Mouse (Mus musculus): ENCODE measurements around the gene Mea1.
A peak's percentile ranks its signal among the peaks of the same experiment; 100 is the strongest.

Gene Mea1

DNA sequence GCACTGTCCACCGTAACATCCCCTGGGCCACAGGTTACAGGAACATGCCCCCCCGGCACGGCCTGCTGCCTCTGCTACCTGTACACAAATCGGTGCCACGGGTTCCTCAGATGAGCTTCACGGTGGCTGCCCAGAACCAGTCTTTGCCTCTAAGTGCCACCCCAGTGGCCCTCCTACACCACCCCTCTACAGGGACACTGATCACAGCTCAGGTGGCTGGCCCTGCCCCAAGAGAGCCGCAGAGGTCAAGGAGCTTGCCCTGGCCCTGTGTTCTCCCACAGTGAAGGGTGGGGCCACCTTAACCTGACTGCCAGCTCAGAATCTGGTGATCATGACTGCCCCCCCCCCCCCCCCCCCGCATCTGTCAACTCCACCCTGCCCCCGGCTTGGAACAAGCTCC is at the start of gene Mea1:
TSS of gene Mea1 (plus strand) at position 378 of the 400 bp plus-strand sequence.
- no peak for DNase-seq

DNA sequence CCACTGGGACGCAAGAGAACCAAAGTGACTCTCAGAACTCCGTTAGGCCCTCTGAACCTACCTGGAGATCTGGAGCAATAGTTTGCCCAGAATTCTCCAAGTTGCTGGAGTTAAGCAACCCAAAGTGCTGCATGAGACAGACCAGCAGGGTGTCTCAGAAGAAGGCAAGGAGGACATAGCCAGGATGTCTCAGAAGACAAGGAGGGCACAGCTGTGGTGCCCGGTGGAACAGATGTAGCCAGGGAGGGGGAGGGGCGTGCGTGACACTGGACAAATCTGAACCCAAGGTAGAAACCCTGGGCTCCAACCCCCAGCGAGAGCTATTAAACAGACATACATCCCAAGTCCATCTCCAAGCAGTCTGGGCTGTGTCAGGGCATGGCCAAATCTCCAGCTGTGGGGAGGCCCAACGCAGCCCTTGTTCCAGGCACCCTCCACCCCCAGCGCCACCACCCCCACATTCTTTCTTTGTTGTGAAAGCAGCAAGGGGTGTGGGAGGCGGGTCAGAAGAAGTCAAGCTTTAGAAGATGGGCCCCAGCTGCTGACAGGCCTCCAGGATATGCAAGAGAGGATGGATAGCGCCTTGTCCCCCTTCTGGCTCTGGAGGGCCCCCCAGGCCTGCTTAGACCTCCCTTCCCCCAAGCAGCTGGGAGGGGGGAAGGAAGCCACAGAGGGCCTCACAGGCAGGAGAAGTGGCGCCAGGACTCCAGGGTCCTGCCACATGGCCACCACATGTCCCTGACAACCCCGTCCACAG is 48.7 kb upstream of the Mea1 start:
- DNase-seq, result peak in 1 of 2 experiments; percentile 11

DNA sequence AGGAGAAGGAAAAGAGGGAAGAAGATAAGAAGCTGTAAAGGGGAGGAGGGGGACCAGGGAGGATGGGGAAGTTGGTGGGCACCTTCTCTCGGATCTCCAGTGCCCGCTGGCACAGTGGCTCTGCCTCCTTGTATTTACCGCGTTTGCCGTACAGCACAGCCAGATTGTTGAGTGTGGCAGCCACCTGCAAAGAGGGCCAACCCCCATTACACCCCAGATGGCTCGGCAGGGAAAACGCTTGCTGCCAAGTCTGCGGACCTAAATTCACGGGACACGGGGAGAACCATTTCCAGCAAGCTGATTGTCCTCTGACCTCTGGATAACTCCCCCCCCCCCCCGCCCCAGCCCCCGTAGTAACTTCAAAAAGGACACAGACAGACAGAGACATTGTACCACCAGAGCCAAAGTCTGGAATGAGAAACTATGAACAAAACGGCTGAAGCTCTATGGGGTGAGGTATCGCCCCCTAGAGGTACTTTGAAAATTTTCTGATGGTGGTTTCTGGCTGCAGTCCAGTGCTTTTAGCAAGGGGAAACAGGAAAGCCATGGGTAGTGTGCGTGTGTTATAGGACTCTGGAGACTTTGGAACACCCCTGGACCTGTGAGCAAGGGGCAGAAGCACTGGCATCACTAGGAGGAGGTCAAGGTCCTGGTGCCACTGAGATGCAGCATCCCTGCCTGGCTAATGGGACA is 41.6 kb upstream of the Mea1 start:
- no peak for DNase-seq

DNA sequence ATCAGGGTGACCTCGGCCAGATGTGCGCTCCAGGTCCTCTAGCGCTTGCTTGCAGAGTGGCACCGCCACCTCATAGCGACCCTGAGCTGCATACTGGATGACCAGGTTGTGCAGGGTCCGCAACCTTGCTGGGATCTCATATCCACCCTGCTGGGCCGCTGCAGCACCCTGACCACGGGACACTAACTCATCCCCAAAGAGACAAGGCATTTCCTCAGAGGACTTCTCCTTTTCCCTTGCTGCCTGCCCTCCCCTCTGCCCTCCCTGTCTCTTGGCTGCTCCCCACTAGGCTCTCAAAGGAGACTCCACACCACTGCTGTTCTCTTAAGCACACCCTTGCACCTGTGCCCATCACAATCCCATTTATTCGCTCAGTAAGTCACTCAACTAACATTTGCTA is 38.7 kb upstream of the Mea1 start:
- DNase-seq, result no peak

DNA sequence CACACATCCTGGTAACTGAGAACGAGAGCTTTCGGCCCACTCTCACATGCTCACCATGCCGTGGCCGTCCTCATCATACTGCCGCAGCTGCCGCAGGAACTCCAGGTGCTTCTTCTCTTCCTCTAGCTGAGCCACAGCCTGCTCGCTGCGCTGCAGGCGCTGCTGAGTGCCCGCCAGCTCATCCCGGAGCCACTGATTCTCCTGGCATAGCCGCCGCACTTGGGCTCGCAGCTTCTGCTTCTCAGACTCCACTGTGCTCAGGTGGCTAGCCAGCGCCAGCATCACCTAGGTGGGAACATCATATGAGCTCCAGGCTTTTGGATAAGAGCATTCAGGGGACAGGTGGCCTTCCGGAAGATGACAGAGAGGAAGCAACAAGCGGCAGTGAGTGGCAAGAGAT is 36.5 kb upstream of the Mea1 start:
- DNase-seq, result no peak

DNA sequence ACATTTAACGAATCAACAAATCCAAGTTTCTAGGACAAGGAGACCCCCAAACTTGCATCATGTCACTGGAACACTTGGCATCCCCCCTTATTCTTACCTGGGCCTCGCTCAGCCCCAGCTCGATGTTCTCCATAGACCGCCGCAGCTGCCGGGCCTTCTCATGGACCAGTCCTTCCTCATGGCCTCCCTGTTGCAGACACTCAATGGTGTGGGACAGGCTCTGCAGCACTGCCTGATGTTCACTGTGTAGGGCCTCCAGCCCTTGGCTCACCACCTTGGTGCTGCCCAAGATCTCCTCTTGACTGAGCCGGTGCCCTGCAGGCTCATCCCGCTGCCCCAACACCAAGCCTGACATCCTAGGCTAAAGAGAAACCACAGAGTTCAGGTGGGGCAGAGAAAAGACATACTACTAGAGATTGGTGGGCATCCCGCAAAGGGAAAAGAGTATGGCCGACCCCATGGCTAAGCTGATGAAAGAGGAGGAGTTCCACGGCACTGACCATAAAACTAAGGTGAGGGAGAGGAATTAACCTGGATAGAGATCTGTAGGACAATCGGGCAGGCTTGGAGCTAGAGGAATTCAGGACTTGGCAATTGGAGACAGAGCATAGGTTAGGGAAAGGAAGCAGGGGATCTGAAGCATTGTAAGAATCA is 34.3 kb upstream of the Mea1 start:
- no peak for DNase-seq

DNA sequence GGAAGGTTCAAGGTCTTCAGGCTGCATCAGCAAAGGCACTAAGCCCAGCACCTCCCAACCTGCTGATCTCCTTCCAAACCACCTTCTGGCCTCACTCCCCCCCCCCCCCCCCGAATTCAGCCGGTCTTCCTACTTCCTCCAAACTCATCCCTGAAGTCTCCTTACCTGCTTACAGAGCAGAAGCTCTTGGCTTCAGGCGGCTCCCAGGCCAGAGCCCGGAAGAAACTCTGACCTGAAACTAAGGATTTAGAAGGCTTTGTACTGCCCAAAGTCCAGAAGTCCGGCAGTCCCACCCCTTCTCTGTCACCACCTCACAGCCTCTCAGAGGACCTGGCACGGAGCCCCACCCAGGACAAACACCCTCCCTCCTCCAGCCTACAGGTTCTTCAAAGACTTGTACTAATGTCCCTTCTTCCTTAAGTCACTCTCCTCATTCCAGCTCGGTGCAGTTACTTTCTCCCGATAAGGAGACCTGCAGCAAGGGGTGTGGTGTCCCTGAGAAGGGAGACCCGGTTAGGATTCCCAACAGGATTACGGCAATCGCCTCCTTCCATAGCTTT is 33.6 kb upstream of the Mea1 start:
- no peak for DNase-seq

DNA sequence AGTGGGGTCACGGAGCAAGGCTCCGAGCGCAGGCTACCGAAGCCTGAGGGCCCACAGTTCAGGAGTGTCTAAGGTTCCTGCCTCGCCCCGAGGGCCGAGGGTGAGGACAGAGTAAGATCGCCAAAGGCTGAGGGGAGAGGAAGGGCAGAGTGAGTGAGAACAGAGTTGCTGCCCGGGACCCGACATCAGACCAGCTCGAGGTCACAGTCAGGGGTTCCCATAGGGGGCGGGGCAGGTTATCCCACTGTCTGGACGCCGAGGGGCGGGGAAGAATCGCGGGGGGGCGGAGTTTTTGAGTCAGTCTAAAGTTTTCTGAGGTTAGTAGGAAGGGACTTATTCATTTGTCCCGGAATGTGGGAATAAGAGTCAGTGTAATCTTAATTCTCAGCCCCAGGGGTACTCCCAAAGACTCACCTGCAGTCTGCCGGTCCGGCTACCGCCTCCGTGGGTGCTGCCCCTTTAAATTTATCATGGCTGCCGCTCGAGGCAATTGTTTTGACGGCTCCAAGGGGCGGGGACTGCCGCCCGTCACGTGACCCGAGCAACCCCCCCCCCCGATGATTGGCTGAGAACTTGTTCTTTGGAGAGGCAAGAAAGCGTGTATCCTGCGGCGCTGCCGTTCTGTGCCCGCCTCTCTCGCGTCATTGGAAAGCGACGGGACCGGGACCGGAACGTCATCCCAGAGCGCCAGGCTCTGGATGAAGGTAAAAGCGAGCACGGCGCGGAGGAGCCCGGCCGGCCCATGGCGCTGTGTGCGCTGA is 32.9 kb upstream of the Mea1 start, which contains the start of the genes Klc4 and Mrpl2:
TSS of gene Klc4 (minus strand) at position 462 of the 761 bp plus-strand sequence.
TSS of gene Mrpl2 (plus strand) at position 669 of the 761 bp plus-strand sequence.
- DNase-seq, result peak; percentile 96 to 97

DNA sequence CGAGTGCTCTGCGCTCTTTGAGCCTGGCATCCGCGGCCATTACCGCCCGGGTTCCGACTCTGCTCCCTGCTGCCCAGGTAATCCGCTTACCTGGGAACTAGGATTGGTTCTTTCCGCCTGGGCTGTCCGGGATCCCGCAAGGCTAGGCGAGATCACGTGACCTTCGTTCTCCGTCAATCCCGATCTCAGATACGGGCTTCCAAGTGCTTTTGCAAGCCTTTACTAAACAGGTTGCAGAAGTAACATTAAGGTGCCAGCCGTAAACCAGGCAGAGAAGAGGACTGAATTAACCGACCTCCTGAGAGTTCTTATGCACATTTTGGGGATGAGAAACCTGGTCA is 32.3 kb upstream of the Mea1 start:
- DNase-seq, result no peak

DNA sequence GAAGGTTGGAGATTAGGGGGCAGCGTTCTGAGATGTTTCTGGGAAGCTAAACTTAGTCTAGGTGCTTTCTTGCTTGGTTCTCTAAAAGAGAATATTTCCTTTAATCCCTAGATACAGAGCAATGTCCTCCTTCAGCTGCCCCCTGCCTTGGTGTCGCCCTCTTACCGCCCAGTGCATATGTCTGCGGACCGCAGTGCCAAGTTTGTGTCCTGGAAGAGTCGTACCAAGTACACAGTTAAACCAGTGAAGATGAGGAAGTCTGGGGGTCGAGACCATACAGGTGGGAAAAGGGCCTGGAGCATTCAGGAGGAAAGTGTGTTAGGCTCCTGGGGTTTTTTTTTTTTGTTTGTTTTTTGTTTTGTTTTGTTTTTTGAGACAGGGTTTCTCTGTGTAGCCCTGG is 31.3 kb upstream of the Mea1 start:
- DNase-seq, result no peak

DNA sequence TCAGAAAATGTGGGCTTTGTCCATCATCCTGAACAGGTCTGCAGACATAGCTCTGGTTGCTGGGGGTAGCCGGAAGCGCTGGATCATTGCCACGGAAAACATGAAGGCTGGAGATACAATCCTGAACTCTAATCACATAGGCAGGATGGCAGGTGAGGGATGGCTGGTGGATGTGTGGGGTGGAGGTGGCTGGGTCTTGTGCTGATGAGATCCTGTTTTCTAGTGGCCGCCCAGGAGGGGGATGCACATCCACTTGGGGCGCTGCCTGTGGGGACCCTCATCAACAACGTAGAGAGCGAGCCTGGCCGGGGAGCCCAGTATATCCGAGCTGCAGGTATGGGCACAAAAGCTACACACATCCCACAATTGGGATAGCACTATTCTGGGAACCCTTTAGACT is 30.2 kb upstream of the Mea1 start:
- no peak for DNase-seq

DNA sequence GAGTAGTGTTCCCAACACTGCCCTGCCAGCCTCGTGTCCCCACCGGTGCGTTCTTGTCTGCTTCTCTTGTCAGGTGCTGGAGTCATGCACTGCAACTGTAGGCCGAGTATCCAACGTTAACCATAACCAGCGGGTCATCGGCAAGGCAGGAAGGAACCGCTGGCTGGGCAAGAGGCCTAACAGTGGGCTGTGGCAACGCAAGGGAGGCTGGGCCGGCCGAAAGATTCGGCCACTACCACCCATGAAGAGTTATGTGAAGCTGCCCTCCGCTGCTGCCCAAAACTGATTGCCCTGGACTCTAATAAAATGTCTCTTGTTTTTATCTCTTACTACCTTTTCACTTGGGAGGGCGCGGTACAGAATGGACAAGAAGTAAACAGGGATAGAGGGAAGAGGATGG is 28.8 kb upstream of the Mea1 start:
- no peak for DNase-seq

DNA sequence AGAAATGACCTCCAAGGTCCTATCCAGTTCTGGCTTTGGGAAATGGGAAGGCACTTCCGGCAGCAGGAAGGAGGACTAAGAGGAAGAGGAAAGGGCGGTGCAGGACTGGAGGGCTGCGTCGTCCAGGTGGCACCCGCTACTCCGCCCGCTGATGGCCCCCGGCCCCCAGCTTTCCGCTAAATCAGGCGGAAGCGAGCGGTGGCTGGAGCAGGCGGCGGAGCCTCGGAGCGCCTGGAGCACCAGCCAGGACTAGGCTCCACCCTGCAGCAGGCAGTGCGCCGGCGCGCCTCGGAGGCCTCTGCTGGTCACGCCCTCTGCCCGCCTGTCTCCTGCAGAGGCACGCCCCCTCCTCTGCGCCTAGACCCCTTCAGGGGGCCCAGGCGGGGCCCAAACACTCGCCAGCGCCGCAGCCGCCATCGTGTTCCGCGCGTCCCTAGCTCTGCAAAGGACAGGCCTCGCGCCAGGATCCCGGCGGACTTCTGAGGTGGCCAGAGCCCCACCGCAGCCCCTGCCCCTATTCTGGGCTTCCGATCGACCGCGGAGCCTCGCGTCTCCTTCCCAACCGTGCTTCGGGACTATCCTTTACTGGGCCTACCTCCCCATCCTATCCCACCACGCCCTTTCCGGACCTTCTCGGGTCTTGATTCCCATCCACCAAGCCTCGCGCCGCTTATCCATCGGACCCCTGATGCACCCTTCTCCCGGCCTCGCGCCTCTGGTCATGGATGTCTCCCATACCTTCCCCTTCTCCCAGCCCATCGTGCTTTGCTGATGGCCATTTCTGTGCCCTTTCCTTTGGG is 28.2 kb upstream of the Mea1 start, which contains the start of gene Cul7:
TSS of gene Cul7 (plus strand) at position 106 of the 800 bp plus-strand sequence.
- DNase-seq, result peak; percentile 90

DNA sequence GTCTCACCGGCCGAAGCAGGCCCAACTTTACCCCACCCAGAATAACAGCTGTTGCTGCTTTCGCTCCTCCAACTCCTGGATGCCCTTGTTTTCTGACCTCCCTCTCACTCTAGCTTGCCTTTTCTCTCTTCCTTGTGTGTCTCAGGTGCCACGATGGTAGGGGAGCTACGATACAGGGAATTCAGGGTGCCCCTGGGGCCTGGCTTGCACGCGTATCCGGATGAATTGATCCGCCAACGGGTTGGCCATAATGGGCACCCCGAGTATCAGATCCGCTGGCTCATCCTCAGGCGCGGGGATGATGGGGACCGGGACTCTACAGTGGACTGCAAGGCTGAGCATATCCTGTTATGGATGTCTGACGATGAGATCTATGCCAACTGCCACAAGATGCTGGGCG is 27.3 kb upstream of the Mea1 start:
- DNase-seq, result peak in 1 of 2 experiments; percentile 19

DNA sequence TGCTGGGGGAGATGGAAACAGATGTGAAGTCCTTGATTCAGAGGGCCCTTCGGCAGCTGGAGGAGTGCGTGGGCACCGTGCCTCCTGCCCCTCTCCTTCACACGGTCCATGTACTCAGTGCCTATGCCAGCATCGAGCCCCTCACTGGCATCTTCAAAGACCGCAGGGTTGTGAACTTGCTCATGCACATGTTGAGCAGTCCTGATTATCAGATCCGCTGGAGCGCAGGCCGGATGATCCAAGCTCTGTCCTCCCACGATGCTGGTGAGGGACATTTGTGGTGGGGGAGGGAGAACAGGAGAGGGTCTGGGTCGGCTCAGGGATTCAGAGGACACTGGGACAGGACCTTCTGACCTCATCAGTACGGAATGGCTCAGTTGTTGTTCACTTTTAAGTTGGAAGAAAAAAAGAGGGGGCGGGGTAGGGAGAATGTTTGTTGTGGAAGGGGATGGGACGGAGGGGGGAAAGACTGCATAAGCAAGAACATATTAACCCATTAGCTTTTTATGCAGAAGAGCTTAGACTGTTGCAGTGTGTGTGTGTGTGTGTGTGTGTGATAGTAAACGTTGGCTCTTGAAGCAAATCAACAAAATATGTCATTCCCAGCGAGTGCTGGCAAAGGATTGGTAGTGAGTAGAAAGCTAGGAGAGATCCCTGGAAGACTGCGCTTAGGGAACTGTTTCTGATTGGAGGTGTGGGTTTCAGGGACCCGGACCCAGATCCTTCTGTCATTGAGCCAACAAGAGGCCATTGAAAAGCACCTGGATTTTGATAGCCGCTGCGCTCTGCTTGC is 26.6 kb upstream of the Mea1 start:
- DNase-seq, result no peak

DNA sequence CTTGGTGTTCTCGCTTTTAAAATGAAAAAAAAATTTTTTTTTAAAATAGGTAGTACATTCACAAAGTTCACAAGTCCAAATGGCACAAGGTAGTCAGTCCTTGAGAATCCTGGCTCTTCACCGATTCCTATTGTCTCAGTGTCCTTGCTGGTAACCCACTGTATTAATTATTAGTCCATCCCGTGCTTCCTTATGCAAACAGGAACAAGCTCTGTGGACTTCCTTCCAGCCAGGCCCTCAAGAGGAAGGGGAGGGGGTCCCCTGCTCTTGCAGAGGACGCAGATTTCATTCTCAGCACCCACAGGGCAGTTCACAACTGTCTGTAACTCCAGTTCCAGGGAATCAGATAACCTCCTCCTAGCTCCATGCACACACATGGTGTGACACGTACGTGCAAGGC is 22.5 kb upstream of the Mea1 start:
- DNase-seq, result no peak

DNA sequence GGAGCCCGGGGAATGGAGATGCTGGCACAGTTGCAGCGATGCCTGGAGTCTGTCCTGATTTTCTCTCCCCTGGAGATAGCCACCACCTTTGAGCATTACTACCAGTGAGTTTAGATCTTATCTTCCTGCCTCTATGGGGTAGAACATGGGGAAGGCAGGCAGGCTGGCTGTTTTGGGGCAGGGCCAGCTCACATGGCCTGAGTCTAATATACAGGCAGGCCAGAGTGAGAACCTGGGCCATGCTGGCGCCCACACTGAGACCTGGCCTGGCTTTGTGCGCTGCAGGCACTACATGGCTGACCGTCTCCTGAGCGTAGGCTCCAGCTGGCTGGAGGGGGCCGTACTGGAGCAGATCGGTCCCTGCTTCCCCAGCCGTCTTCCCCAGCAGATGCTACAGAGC is 17.2 kb upstream of the Mea1 start:
- DNase-seq, result no peak

DNA sequence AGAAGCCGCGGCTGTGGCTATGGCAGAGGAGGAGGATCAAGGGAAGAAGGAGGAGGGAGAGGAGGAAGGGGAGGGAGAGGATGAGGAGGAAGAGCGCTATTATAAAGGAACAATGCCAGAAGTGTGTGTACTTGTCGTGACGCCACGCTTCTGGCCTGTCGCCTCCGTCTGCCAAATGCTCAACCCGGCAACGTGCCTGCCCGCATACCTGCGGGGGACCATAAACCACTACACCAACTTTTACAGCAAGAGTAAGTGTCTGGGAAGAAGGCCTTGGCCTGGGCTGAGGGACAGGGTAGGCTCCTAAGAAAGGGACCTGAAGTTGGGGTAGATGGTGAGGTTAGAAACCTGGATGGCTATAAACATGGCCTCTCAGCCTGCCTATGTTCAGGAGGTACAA is 16.6 kb upstream of the Mea1 start:
- DNase-seq, result no peak

DNA sequence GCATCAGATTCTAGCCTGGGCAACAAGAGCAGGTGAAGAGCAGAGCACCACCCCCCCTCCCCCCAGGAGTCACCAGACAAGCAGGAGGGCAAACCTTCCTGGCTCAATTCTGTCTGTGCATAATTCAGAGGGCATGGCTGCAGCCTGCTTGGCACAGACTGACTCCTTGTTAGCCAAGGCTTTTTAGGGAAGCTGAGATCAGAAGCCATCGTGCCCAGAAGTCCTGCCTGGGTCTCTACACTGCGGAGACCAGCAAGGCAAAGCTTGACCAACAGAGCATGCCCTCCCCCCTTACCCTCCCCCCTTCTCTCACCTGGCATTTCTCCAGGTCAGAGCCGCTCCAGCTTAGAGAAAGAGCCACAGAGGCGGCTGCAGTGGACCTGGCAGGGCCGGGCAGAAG is 15.9 kb upstream of the Mea1 start:
- no peak for DNase-seq

DNA sequence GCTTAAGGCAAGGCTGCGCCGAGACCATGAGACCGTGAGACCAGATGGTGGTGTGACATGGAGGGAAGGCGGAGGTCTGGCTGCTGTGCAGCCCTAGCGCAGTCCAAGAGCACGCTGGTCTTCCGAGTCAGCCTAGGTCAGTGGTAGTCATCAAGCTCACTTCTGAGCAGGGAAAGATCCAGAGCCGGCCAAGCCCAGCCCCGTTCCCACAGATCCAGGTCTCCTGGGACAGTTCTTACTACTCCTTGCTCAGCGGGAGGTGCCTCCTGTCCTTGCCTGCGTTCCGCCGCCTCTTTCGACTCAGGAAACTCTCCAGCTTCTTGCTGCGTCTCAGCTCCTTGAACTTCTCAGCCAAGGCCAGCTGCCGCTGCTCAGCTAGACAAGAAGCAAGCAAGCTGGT is 10.9 kb upstream of the Mea1 start:
- DNase-seq, result no peak

DNA sequence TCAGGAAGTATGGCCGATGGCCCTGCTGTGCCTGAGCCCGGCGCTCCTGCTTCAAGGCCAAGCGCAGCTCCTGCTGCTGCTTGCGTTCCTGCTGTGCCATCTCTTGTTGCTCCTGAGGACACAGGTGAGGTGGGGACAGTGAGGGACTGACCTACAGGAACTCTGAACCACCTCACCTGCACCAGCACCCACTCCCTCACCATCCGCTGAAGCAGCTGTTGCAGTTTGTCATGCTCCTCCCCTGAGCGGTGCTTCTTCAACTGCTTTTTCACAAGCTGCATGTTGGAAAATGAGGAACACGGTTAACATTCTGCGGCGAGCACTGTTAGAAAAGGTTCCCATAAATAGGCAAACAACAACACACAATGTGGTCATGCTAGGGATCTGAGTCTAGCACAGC is 8.7 kb upstream of the Mea1 start:
- DNase-seq, result no peak

All from thymus, adult 18-20 months (tissue).